Mouse (Mus musculus): ENCODE data around the gene Vmn1r67.

Vmn1r67 gene

GRCm38 (mm10) chr7:10443031-10443430 is at the start of gene Vmn1r67:
Vmn1r67 (plus strand) TSS chr7:10443331.
- DNase-seq (ENCODE audit: low spot score), result no peak

- no peak for DNase-seq (ENCODE audit: low spot score)
These were observed 15.0 kb downstream of the Vmn1r67 start for GRCm38 (mm10) chr7:10458166-10458565.

DNA sequence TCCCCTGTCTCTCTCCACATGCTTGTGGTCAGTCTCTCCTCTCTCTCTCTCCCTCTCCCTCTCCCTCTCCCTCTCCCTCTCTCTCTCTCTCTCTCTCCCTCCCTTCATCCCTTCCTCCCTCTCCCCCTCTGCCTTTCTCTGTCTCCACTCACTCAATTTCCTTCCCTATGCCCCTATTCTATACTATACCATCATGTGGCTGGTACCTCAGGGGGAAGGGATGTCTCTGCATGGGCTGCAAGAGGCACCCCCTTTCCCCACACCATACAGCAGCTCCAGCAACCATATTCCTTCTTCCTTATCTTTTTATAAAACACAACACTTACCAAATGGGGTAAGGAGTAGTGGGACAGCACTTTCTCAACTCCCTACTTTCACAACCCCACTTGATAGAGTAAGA is 36.7 kb downstream of the Vmn1r67 start:
- DNase-seq (ENCODE audit: low spot score), result no peak

DNA sequence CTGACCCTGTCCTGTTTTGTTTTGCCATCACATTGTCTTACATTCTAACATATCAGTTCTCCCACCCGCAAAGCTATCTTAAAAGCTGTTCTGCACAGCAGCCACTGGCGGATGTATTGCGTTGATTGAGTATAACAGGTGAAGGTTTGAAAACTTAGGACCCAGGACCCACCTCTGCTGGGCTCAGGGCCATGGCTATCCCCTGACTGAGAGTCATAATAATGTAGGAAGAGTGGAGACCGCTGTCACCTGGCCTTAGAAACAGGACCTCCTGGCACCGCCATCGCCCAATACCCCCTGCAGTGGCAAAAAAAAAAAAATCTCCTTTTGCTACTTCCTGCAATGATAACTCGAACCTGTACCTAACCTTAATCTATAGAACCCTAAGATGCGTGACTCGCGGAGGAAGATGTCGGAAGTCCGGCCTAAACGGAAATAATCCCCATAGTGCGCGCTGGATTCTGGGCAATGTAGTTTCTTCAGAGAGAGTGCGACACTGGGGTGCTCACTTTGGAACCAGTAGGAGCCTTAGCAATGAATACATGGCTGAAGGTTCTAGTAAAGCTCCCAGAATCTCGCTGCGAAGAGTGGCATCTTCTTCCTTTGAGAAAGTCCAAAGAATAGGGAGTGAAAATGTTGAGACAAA is 37.6 kb downstream of the Vmn1r67 start:
- no peak for DNase-seq (ENCODE audit: low spot score)

GRCm38 (mm10) chr7:10494786-10495521 is 51.8 kb downstream of the Vmn1r67 start, which contains the start of gene Zik1:
Zik1 (minus strand) TSS chr7:10495394.
- DNase-seq (ENCODE audit: low spot score), result peak; percentile 75

DNA sequence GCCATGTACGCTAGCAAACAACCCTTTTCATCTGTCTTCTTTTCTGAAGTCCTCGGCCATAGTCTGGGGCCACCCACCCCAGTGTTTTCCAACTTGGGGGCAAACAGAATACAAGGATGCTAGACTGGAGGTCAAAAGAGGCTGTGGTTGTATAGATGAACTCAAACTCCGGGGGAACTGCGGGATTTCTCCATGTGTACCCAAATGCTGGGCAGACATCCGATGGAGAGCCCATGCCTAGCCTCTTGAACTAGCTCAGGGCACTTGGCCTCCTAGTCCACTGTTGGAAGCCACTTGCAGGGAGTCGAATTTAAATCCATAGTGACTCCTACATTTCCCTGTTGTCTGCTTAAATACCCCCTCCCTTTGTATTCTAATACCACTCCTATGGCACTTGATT is 52.4 kb downstream of the Vmn1r67 start:
- DNase-seq (ENCODE audit: low spot score), result no peak

All from yolk sac, embryonic 10.5 days (tissue).